Mouse (Mus musculus) heart, adult 2 months (tissue): ENCODE results near the gene Fam198a.

ENCODE experiments used
- CTCF ChIP-seq: fragments of 200-600 bp; IDR thresholded peaks from 2 replicates; pipeline ENCODE4 v1.8.1; 2022; ENCODE audit warnings: antibody characterized with exemption, mild to moderate bottlenecking, moderate library complexity
- EP300 ChIP-seq: fragments of 200-500 bp; IDR thresholded peaks from 2 replicates; pipeline ENCODE4 v1.6.1; 2011; ENCODE audit warnings: low read depth, low read length, control low read depth; ENCODE audit not compliant: insufficient read depth
- POLR2A ChIP-seq: fragments of 200-500 bp; IDR thresholded peaks from 2 replicates; pipeline ENCODE4 v1.6.1; 2011; ENCODE audit warnings: mild to moderate bottlenecking, low read depth, low read length, control low read depth; ENCODE audit not compliant: insufficient read depth

DNA sequence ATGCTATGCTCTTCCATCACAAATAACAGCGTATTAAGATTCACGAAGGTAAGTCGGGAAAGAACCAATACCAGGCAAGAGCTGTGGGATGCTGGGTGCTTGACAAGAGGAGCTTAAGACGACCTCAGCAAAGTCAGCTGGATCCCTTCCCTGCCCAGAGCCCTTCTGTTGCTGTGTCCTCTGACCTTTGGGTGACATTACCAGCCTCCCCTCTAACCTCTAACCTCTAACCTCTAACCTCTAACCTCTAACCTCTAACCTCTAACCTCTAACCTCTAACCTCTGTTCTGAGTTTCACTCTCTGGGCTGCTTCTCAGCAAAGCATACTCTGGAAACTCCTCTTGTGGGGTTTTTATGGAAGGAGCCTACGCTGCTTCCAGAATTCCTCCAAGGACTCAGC is 67.3 kb downstream of the Fam198a start:
- TF ChIP-seq EP300 = no peak
- no peak for TF ChIP-seq CTCF
- no peak for TF ChIP-seq POLR2A
